Mouse (Mus musculus) MN1 (cell line): Measurements from ENCODE around the gene Setd7.

Source experiments
- DNase-seq: peaks from one replicate; pipeline ENCODE4 v3.0.0-alpha.2; 2016; ENCODE audit warnings: low spot score

Gene Setd7

GRCm38 (mm10) chr3:51559594-51560450 lies 857 bp downstream of the Setd7 start:
- DNase-seq = peak; percentile 92

DNA sequence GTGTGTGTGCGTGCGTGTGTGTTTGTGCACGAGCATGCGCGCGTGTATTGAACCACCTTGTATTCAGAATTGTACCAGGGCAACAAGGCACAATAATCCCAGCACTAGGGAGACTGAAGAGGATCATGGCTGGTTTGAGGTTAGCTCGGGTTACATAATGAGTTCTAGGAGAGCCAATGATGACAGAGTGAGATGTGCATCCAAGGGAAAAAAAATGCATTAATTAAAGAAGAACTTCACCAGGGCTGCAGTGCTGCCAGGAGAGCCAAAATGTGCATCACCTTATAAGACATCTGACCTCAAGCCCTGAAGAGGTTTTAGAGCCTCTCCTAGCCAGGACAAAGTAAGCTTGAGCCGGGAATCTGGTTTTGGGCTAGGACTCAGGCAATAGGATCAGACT lies 5.1 kb downstream of the Setd7 start:
- peak; percentile 26 for DNase-seq

GRCm38 (mm10) chr3:51554836-51555235 lies 5.8 kb downstream of the Setd7 start:
- no peak for DNase-seq

GRCm38 (mm10) chr3:51554067-51554466 lies 6.6 kb downstream of the Setd7 start:
- DNase-seq = no peak

DNA sequence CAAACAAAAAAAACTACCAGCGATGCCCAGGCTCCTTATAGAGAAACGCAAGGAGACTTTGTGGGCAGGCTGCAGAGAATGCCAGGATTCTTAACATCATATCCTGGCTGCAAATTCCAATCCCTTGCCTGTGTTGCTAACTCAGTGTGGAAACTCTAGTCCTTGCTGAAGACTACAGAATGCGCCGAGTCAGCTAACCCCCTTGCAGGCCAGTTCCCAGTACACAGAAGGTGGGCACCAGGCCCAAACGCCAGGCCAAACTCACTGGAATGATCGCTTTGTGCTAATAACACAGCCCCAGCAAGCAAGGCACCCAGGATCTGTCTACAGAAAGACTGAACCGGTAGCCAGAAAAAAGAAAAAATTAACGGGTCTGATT lies 7.2 kb downstream of the Setd7 start:
- no peak for DNase-seq

- no peak for DNase-seq
These were observed 7.7 kb downstream of the Setd7 start for GRCm38 (mm10) chr3:51552841-51553496.

- no peak for DNase-seq
These were observed 8.5 kb downstream of the Setd7 start for GRCm38 (mm10) chr3:51552197-51552596.

DNA sequence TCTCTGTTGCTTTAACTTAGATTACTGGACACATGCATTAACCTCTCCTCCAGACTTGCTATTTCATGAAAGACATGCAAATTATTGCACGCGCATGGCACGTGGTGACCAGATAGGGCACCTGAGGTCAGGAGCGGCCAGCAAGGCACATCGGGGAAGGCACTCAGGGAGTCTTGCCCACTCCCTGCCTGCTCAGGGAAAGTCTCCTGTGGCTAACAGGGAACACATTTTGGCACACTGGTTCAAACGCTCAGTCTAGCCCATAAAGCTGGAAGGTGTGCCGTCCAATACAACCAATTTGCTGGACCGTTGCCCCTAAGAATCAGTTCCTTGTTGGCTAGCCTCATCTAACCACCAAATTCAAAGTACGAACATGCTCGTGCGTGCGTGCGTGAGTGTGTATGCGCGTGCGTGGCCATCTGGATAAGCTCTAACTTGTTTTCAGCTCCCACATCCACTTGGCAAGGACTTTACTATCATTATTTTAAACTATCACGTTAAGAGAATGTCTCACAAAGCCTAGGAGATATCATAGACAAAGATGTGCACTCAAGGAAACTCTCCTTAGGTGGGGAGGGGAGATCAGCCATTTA lies 11.6 kb downstream of the Setd7 start:
- peak; percentile 31 for DNase-seq

DNA sequence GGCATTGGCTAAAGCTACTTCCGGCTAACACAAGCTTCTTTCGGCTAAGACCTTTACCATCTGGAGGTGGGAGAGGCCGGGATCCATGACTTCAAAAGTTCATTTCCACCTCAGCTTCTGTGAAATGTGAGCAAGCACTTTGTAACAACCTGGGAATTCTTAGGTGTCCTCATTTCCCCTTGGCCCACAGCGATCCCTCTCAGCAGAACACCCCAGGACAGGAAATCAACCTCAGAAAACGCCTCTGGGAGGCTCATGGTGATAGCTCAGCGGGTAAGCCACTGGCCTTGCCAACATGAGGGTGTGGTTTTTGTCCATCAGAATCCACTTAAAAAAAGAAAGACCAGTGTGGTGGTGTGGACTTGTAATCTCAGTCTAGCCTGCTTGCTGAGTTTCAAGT lies 13.1 kb downstream of the Setd7 start:
- no peak for DNase-seq

DNA sequence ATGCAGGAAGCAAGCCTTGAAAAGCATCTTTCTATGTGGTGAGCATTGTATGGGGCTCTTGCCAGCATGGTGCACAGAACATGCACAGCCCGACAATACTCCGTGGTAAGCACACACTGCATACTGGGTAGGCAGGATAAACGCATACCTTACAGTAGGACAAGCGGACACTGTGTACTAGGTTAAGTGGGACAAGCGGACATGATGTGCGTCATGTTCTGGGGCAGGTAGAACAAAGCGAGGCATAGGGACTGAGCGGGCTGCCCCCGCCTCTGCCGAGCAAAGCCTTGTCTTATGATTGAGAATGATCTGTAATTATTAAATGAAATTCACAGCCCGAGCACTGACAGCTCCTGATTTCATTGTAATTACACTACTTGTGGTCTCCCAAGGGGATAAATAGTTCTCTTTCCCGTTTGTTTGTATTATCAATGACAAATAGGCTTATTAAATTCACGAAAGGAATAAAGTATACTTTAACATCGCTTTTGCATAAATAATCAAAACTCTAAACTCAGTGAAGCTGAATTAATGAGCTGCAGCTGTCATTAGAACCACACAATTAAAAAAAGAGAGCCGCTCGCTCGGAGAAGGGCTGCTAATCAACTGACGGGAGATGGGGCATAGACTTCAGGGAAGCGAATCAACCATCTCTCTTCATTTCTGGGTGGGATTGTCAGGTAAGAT lies 16.1 kb downstream of the Setd7 start:
- DNase-seq = no peak

DNA sequence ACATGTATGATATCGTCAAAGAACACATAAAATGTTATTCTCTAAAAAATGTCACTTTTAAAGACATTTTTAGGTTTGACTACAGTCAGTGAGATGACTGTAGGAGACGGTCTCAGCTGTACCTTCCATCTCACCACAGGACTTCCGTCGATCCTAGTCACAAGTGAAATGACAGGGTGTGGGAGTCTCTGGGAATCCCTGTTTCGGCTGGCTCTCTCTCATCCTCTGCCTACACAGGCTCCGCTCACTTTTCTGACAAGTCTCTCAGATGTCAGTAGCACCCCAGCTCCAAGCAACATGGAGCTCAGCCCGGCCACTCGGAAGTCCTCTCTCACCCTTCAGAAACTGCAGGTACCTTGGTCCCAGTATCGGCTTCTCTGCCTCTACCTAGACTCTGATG lies 20.0 kb downstream of the Setd7 start:
- no peak for DNase-seq

GRCm38 (mm10) chr3:51539567-51540408 lies 20.9 kb downstream of the Setd7 start:
- peak; percentile 76 for DNase-seq

GRCm38 (mm10) chr3:51534013-51534412 lies 26.7 kb downstream of the Setd7 start:
- DNase-seq = no peak

GRCm38 (mm10) chr3:51533573-51533972 lies 27.1 kb downstream of the Setd7 start:
- DNase-seq = no peak

DNA sequence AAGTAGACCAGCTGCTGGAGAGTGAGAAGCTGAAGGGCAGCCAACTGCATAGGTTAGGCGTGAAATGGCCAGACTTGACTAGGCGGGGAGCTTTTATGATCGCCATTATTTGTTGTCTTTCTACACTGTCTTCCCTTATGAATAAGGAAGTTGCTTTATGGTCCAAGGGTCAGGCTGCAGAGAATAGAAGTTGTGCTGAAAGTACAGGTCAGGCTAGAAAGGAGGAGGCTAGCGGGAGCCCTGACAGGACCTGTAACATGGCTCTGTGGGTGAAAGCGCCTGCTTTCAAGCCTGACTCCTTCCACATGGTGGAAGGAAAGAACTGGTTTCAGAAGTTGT lies 28.4 kb downstream of the Setd7 start:
- DNase-seq = no peak

DNA sequence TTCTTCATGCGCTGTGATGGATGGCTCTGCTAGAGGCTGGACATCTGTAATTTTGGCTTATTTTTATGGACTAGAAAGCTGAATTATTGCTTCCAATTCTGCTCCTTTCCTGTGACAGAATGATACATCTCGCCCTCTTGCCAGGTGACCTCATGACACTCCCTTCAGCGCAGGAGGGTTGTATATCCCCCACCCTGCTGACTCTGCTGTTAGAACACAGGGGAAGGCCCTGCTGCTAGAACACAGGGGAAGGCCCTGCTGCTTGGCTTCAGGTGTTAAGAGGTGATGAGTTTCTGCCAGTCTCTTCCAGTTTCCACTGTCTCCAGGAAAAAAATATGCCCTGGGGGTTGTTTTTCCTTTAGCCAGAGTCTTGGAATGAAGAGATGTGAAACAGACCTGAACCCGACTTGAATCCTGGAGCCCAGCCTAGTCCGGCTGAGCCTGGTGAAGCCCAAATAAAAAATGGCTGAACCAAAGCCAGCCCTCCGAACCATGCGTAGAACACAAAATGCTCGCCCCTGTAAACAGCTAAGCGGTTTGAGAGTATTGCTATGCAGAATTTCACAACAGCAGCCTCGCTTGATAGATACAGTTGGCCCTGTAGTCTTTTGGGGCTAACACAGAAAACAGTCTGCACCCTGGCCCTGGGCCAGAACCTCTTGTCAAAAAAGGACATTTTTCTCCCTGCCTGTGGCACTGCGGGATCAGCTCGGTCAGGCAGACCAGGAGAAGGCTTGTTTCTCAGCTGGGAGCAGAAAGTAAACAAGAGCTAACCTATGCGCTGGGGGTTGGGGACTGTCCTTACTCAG lies 29.0 kb downstream of the Setd7 start:
- DNase-seq = no peak

GRCm38 (mm10) chr3:51526891-51527290 lies 33.8 kb downstream of the Setd7 start:
- no peak for DNase-seq

DNA sequence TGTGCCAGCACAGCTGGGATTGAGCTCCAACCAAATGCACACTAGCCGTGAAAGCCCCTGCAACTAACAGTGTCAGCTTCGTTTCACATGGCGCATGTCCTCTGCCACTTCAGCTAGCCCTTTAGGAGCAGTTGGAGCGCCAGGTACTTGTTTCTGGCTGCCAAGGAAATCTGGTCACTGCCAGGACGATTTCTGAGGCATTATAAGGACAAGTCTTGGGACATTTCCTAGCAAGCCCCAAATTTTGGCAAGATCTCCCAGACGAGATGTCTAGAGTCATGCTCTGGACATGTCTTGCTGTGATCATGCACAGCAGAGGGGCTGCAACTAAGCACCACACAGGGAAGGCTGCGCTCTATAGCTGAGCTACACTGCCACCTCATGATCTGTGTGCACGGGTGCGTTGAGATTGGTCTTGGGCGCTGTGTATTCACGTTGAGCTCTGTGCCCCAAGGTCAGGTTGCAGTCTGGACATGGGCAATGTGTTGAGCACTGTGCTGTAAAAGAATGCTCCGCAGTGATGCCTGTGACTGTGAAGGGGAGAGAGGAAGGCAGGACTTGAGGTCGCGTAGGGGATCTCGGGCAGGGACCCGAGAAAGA lies 35.4 kb downstream of the Setd7 start:
- DNase-seq = no peak

GRCm38 (mm10) chr3:51521262-51521661 lies 39.4 kb downstream of the Setd7 start:
- DNase-seq = no peak

DNA sequence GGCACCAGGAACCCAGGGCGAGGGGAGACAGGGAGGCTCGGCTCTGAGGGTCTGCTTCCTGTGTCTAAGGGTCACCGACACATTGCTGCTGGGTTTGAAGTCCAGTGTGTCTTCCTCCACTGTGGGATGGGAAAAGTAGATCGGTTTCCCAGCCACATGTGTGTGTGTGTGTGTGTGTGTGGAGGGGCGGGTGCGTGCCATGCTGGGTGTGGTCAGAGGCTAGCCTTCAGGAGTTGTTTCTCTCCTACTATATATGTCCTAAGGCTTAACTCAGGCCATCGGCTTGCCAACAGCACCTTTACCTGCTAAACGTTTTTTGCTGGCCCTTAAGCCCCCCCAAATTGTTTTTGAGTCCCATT lies 41.9 kb downstream of the Setd7 start:
- DNase-seq = no peak
